Mouse (Mus musculus) effector memory CD4-positive, alpha-beta T cell, adult 5 months (primary cell): ENCODE measurements around the gene Magea10. TPM values are rescaled to one million over a fixed set of nuclear protein-coding genes. Genes with fewer than 3 reads are reported as not detected.

ENCODE experiments used
- polyA plus RNA-seq: library from polyadenylated mRNA; unstranded; fragments of 100-300 nt; shearing (Covaris generic); gene quantifications from one replicate; pipeline ENCODE4 v1.2.1, GENCODE M21; 2017

Gene Magea10
- not detected for polyA plus RNA-seq

GRCm38 (mm10) chrX:72386758-72387157 is at the start of gene Magea10:
Gene Magea10, minus strand, starts transcription at chrX:72386858.

Other genes starting within 250 kb of the Magea10 start
- gene Magea4, start 164.8 kb downstream of the Magea10 start, polyA plus RNA-seq = not detected
- not detected for gene Gabre, start 112.1 kb downstream of the Magea10 start, polyA plus RNA-seq